Mouse (Mus musculus) gastrocnemius, postnatal 25 days (tissue): Measurements from ENCODE around the gene Ypel3. TPM values are rescaled to one million over a fixed set of nuclear protein-coding genes. Genes with fewer than 3 reads are reported as not detected.
"Not testable (repeated sequence)": the region's sequence is repeated elsewhere in the genome, so short reads cannot be mapped to it uniquely, and the experiment has no call there.

Experiments
- DNase-seq: peaks from one replicate; pipeline ENCODE4 v3.0.0; 2022
- long read RNA-seq, 2 experiments: library from polyadenylated mRNA; stranded (forward); transcript quantifications; one replicate each; pipeline ENCODE4 v2.0.0; 2021
- total RNA-seq, 2 experiments: library from RNA; stranded (reverse); gene quantifications; 1 replicate in 1 of 2; 2 replicates in 1 of 2; pipeline ENCODE4 v1.2.3; 2021

Ypel3 gene
- 10 to 100 TPM; 63.8 to 69.0 TPM for total RNA-seq
- long read RNA-seq, experiment 1, transcript Ypel3-201 (5 exons, 973 nt), result major isoform, 137 of 158 reads
- long read RNA-seq, experiment 1, partial matches to known transcripts, result 3 of 158 reads
- long read RNA-seq, experiment 1, other reads (novel, unspliced or antisense), result 12 of 158 reads
- long read RNA-seq, experiment 2, transcript Ypel3-201 (5 exons, 973 nt), result major isoform, 156 of 172 reads
- long read RNA-seq, experiment 2, partial matches to known transcripts, result 4 of 172 reads
- long read RNA-seq, experiment 2, other reads (novel, unspliced or antisense), result 7 of 172 reads

GRCm38 (mm10) chr7:126776598-126777057, at the start of gene Ypel3:
Ypel3 (plus strand) TSS chr7:126776955.
- peak; percentile 99 for DNase-seq

- not testable (repeated sequence) for DNase-seq
Measured at GRCm38 (mm10) chr7:126730256-126730789, 46.4 kb upstream of the Ypel3 start.

GRCm38 (mm10) chr7:126736122-126736521, 40.6 kb upstream of the Ypel3 start:
- DNase-seq, result no peak

- DNase-seq, result no peak
Measured at GRCm38 (mm10) chr7:126739551-126739950, 37.2 kb upstream of the Ypel3 start.

- no peak for DNase-seq
Measured at GRCm38 (mm10) chr7:126740132-126740735, 36.5 kb upstream of the Ypel3 start.

GRCm38 (mm10) chr7:126740977-126741376, 35.8 kb upstream of the Ypel3 start:
- no peak for DNase-seq

GRCm38 (mm10) chr7:126741452-126741851, 35.3 kb upstream of the Ypel3 start:
- DNase-seq, result no peak

- DNase-seq, result no peak
Measured at GRCm38 (mm10) chr7:126741964-126742482, 34.7 kb upstream of the Ypel3 start.

GRCm38 (mm10) chr7:126746066-126746465, 30.7 kb upstream of the Ypel3 start:
- DNase-seq, result no peak

- no peak for DNase-seq
Measured at GRCm38 (mm10) chr7:126746798-126747197, 30.0 kb upstream of the Ypel3 start.

GRCm38 (mm10) chr7:126748824-126749223, 27.9 kb upstream of the Ypel3 start:
- no peak for DNase-seq

GRCm38 (mm10) chr7:126749582-126750343, 27.0 kb upstream of the Ypel3 start:
- no peak for DNase-seq

- DNase-seq, result peak; percentile 54
Measured at GRCm38 (mm10) chr7:126754866-126755265, 21.9 kb upstream of the Ypel3 start.

- DNase-seq, result no peak
Measured at GRCm38 (mm10) chr7:126758539-126758938, 18.2 kb upstream of the Ypel3 start.

- DNase-seq, result peak; percentile 85
Measured at GRCm38 (mm10) chr7:126759050-126759671, 17.6 kb upstream of the Ypel3 start, which contains the start of gene Mapk3. Mapk3 (plus strand) TSS chr7:126759601.

GRCm38 (mm10) chr7:126759672-126760390, 16.9 kb upstream of the Ypel3 start:
- DNase-seq, result no peak

GRCm38 (mm10) chr7:126760391-126760802, 16.4 kb upstream of the Ypel3 start:
- DNase-seq, result peak; percentile 73

- DNase-seq, result no peak
Measured at GRCm38 (mm10) chr7:126760956-126761355, 15.8 kb upstream of the Ypel3 start.

GRCm38 (mm10) chr7:126761529-126762067, 15.2 kb upstream of the Ypel3 start:
- DNase-seq, result no peak

GRCm38 (mm10) chr7:126762471-126763008, 14.2 kb upstream of the Ypel3 start:
- DNase-seq, result no peak

GRCm38 (mm10) chr7:126765540-126765939, 11.2 kb upstream of the Ypel3 start:
- no peak for DNase-seq
